Mouse (Mus musculus) kidney, embryonic 14.5 days (tissue): ENCODE data around the gene Dstn. TPM values are rescaled to one million over a fixed set of nuclear protein-coding genes. Genes with fewer than 3 reads are reported as not detected.
A peak's percentile ranks its signal among the peaks of the same experiment; 100 is the strongest.

Experiments used
- ATAC-seq: fragments of 200-750 bp; cut with Nextera tagmentation; 2 replicates; pipeline ENCODE4 v1.8.0; 2017; ENCODE audit warnings: moderate number of reproducible peaks, mild to moderate bottlenecking, moderate TSS enrichment, moderate library complexity; ENCODE audit not compliant: low FRiP score, low TSS enrichment
- H3K27ac ChIP-seq: fragments of 300-500 bp; sonication (generic); 2 replicates; pipeline ENCODE4 v1.5.1; 2014; ENCODE audit warnings: low read depth, mild to moderate bottlenecking, low read length, moderate library complexity, mixed read lengths
- H3K27me3 ChIP-seq: fragments of 300-500 bp; sonication (generic); 2 replicates; pipeline ENCODE4 v1.6.1; 2014; ENCODE audit warnings: mild to moderate bottlenecking, low read length; ENCODE audit not compliant: control insufficient read depth, insufficient read depth
- H3K36me3 ChIP-seq: fragments of 300-500 bp; sonication (generic); 2 replicates; pipeline ENCODE4 v1.6.1; 2014; ENCODE audit warnings: low read length, mixed read lengths; ENCODE audit not compliant: control insufficient read depth, insufficient read depth
- H3K4me1 ChIP-seq: fragments of 300-500 bp; sonication (generic); 2 replicates; pipeline ENCODE4 v1.6.1; 2014; ENCODE audit warnings: low read length, mixed read lengths; ENCODE audit not compliant: control insufficient read depth, insufficient read depth
- H3K4me2 ChIP-seq: fragments of 300-500 bp; sonication (generic); replicated peaks from 2 replicates; pipeline ENCODE4 v1.6.1; 2014; ENCODE audit warnings: low read depth, mild to moderate bottlenecking, low read length
- H3K4me3 ChIP-seq: fragments of 300-500 bp; sonication (generic); 2 replicates; pipeline ENCODE4 v1.5.1; 2014; ENCODE audit warnings: mild to moderate bottlenecking, low read length
- H3K9ac ChIP-seq: fragments of 300-500 bp; sonication (generic); 2 replicates; pipeline ENCODE4 v1.6.1; 2014; ENCODE audit warnings: low read depth, mild to moderate bottlenecking, low read length, moderate library complexity
- H3K9me3 ChIP-seq: fragments of 300-500 bp; sonication (generic); 2 replicates; pipeline ENCODE4 v1.6.1; 2016; ENCODE audit warnings: low read length; ENCODE audit not compliant: control insufficient read depth
- WGBS: fragments of 180-500 bp; shearing (Covaris S2); extraction: QIAGEN DNeasy Blood & Tissue Kit; methylation state at CpG from one replicate; pipeline ENCODE4 v1.1.7; 2014; 5-methylcytosine and 5-hydroxymethylcytosine counted together
- polyA plus RNA-seq: library from polyadenylated mRNA; unstranded; fragments of >200 nt; fragmentation: Nextera tagmentation; extraction: Ambion mirVana; gene quantifications from 2 replicates; pipeline ENCODE4 v1.2.1, GENCODE M21; 2014

Dstn gene
- polyA plus RNA-seq, 1 experiment from 2014 or later = 404 TPM

GRCm38 (mm10) chr2:143948416-143948815, 33.3 kb downstream of the Dstn start:
- no peak overlapping the region for H3K9ac ChIP-seq
- no peaks in the 10 kb centered on the region for H3K9me3 ChIP-seq
- no peaks in the 10 kb centered on the region for H3K27me3 ChIP-seq
- peaks cover 97% of the 10 kb centered on the region for H3K36me3 ChIP-seq
- 50% methylated on average over 4 of the region's 4 CpGs for WGBS
- no peaks in the 10 kb centered on the region for H3K4me1 ChIP-seq
- peak; percentile 73 for ATAC-seq
- no peak overlapping the region for H3K4me3 ChIP-seq
- no peak overlapping the region for H3K27ac ChIP-seq
- H3K4me2 ChIP-seq = no peak overlapping the region

- peaks cover 97% of the 10 kb centered on the region for H3K36me3 ChIP-seq
- no peaks in the 10 kb centered on the region for H3K9me3 ChIP-seq
- H3K4me3 ChIP-seq = no peak overlapping the region
- no peak overlapping the region for H3K27ac ChIP-seq
- no peaks in the 10 kb centered on the region for H3K4me1 ChIP-seq
- no peak overlapping the region for H3K4me2 ChIP-seq
- H3K27me3 ChIP-seq = no peaks in the 10 kb centered on the region
- no peak overlapping the region for H3K9ac ChIP-seq
- WGBS = 84% methylated on average over 6 of the region's 6 CpGs
- no peak for ATAC-seq
Observed at GRCm38 (mm10) chr2:143949217-143949616, 34.1 kb downstream of the Dstn start.

- Histone ChIP-seq H3K27ac (no peak overlapping the region), H3K4me2 (no peak overlapping the region), H3K9me3 (no peaks in the 10 kb centered on the region), H3K4me1 (no peaks in the 10 kb centered on the region), H3K36me3 (peaks cover 99% of the 10 kb centered on the region), H3K4me3 (no peak overlapping the region), H3K27me3 (no peaks in the 10 kb centered on the region), H3K9ac (no peak overlapping the region)
- WGBS = 80% methylated on average over 5 of the region's 5 CpGs
- no peak for ATAC-seq
Observed at GRCm38 (mm10) chr2:143950290-143951027, 35.3 kb downstream of the Dstn start.

GRCm38 (mm10) chr2:143951028-143951420, 35.9 kb downstream of the Dstn start:
- Histone ChIP-seq H3K9ac (no peak overlapping the region), H3K4me2 (no peak overlapping the region), H3K27me3 (no peaks in the 10 kb centered on the region), H3K9me3 (no peaks in the 10 kb centered on the region), H3K4me1 (no peaks in the 10 kb centered on the region), H3K36me3 (peaks cover 99% of the 10 kb centered on the region), H3K27ac (no peak overlapping the region), H3K4me3 (no peak overlapping the region)
- WGBS = 63% methylated on average over 1 of the region's 1 CpGs
- no peak for ATAC-seq

GRCm38 (mm10) chr2:143951546-143952315, 36.6 kb downstream of the Dstn start:
- Histone ChIP-seq H3K27ac (no peak overlapping the region), H3K4me1 (no peaks in the 10 kb centered on the region), H3K9ac (no peak overlapping the region), H3K36me3 (peaks cover 98% of the 10 kb centered on the region), H3K4me3 (no peak overlapping the region), H3K27me3 (no peaks in the 10 kb centered on the region), H3K4me2 (no peak overlapping the region), H3K9me3 (no peaks in the 10 kb centered on the region)
- 72% methylated on average over 5 of the region's 5 CpGs for WGBS
- no peak for ATAC-seq

- WGBS = 90% methylated on average over 4 of the region's 4 CpGs
- H3K4me2 ChIP-seq = no peak overlapping the region
- H3K36me3 ChIP-seq = peaks cover 92% of the 10 kb centered on the region
- no peaks in the 10 kb centered on the region for H3K4me1 ChIP-seq
- no peak overlapping the region for H3K9ac ChIP-seq
- no peak overlapping the region for H3K27ac ChIP-seq
- H3K4me3 ChIP-seq = no peak overlapping the region
- H3K27me3 ChIP-seq = no peaks in the 10 kb centered on the region
- ATAC-seq = no peak
- no peaks in the 10 kb centered on the region for H3K9me3 ChIP-seq
Observed at GRCm38 (mm10) chr2:143953944-143954343, 38.8 kb downstream of the Dstn start.

GRCm38 (mm10) chr2:143955004-143955403, 39.9 kb downstream of the Dstn start:
- no peak for ATAC-seq
- H3K4me3 ChIP-seq = no peak overlapping the region
- H3K27ac ChIP-seq = no peak overlapping the region
- H3K9me3 ChIP-seq = no peaks in the 10 kb centered on the region
- no peak overlapping the region for H3K9ac ChIP-seq
- no peak overlapping the region for H3K4me2 ChIP-seq
- H3K4me1 ChIP-seq = no peaks in the 10 kb centered on the region
- H3K27me3 ChIP-seq = no peaks in the 10 kb centered on the region
- H3K36me3 ChIP-seq = peaks cover 81% of the 10 kb centered on the region
- 86% methylated on average over 4 of the region's 4 CpGs for WGBS

- peaks cover 75% of the 10 kb centered on the region for H3K36me3 ChIP-seq
- WGBS = 75% methylated on average over 4 of the region's 4 CpGs
- no peak for ATAC-seq
Observed at GRCm38 (mm10) chr2:143955746-143956145, 40.6 kb downstream of the Dstn start.

GRCm38 (mm10) chr2:143962192-143962591, 47.1 kb downstream of the Dstn start:
- no peak overlapping the region for H3K4me2 ChIP-seq
- H3K27me3 ChIP-seq = no peaks in the 10 kb centered on the region
- peaks cover 75% of the 10 kb centered on the region for H3K36me3 ChIP-seq
- WGBS = 94% methylated on average over 5 of the region's 5 CpGs
- H3K9ac ChIP-seq = no peak overlapping the region
- no peaks in the 10 kb centered on the region for H3K4me1 ChIP-seq
- no peak overlapping the region for H3K4me3 ChIP-seq
- H3K27ac ChIP-seq = no peak overlapping the region
- no peaks in the 10 kb centered on the region for H3K9me3 ChIP-seq
- no peak for ATAC-seq

More at GRCm38 (mm10) chr2:143955746-143956145, 40.6 kb downstream of the Dstn start:
- no peak overlapping the region for H3K4me3 ChIP-seq
- no peaks in the 10 kb centered on the region for H3K4me1 ChIP-seq
- no peak overlapping the region for H3K9ac ChIP-seq
- no peaks in the 10 kb centered on the region for H3K9me3 ChIP-seq
- H3K27ac ChIP-seq = no peak overlapping the region
- H3K27me3 ChIP-seq = no peaks in the 10 kb centered on the region
- no peak overlapping the region for H3K4me2 ChIP-seq
